Mouse (Mus musculus): ENCODE data around the gene Eml4. TPM values are rescaled to one million over a fixed set of nuclear protein-coding genes. Genes with fewer than 3 reads are reported as not detected.
A peak's percentile ranks its signal among the peaks of the same experiment; 100 is the strongest.

The Eml4 gene
- total RNA-seq, 2 experiments from 2014 or later: 42.4 to 82.3 TPM

GRCm38 (mm10) chr17:83339368-83340085 lies 11.2 kb upstream of the Eml4 start:
- no peak for ATAC-seq (replicated peaks; ENCODE audit: poor library complexity, severe bottlenecking)

GRCm38 (mm10) chr17:83340895-83341524 lies 9.7 kb upstream of the Eml4 start:
- ATAC-seq (replicated peaks; ENCODE audit: poor library complexity, severe bottlenecking): no peak

- peak; percentile 20; the same call in 1 of the 2 replicates for ATAC-seq (replicated peaks; ENCODE audit: poor library complexity, severe bottlenecking)
These were observed 6.5 kb upstream of the Eml4 start for GRCm38 (mm10) chr17:83344226-83344625.

GRCm38 (mm10) chr17:83348056-83348822 lies 2.5 kb upstream of the Eml4 start:
- ATAC-seq (replicated peaks; ENCODE audit: poor library complexity, severe bottlenecking): peak; percentile 70

- 0 out of 2 replicates have a peak, but pooled peaks have one; percentile 0 for ATAC-seq (replicated peaks; ENCODE audit: poor library complexity, severe bottlenecking)
These were observed 394 bp downstream of the Eml4 start for GRCm38 (mm10) chr17:83351119-83351531.

GRCm38 (mm10) chr17:83351601-83352413 lies 1.1 kb downstream of the Eml4 start:
- peak; percentile 65 for ATAC-seq (replicated peaks; ENCODE audit: poor library complexity, severe bottlenecking)

GRCm38 (mm10) chr17:83352456-83352855 lies 1.7 kb downstream of the Eml4 start:
- no peak for ATAC-seq (replicated peaks; ENCODE audit: poor library complexity, severe bottlenecking)

- no peak for ATAC-seq (replicated peaks; ENCODE audit: poor library complexity, severe bottlenecking)
These were observed 2.3 kb downstream of the Eml4 start for GRCm38 (mm10) chr17:83353011-83353410.

- no peak for ATAC-seq (replicated peaks; ENCODE audit: poor library complexity, severe bottlenecking)
These were observed 2.7 kb downstream of the Eml4 start for GRCm38 (mm10) chr17:83353460-83353859.

GRCm38 (mm10) chr17:83355481-83355880 lies 4.8 kb downstream of the Eml4 start:
- ATAC-seq (replicated peaks; ENCODE audit: poor library complexity, severe bottlenecking): no peak

- ATAC-seq (replicated peaks; ENCODE audit: poor library complexity, severe bottlenecking): no peak
These were observed 9.2 kb downstream of the Eml4 start for GRCm38 (mm10) chr17:83359934-83360333.

GRCm38 (mm10) chr17:83360796-83361566 lies 10.2 kb downstream of the Eml4 start:
- ATAC-seq (replicated peaks; ENCODE audit: poor library complexity, severe bottlenecking): no peak; the same call in 1 of the 2 replicates

GRCm38 (mm10) chr17:83363081-83363480 lies 12.3 kb downstream of the Eml4 start:
- ATAC-seq (replicated peaks; ENCODE audit: poor library complexity, severe bottlenecking): no peak

- no peak for ATAC-seq (replicated peaks; ENCODE audit: poor library complexity, severe bottlenecking)
These were observed 13.6 kb downstream of the Eml4 start for GRCm38 (mm10) chr17:83364296-83364695.

GRCm38 (mm10) chr17:83365130-83365529 lies 14.4 kb downstream of the Eml4 start:
- ATAC-seq (replicated peaks; ENCODE audit: poor library complexity, severe bottlenecking): no peak

GRCm38 (mm10) chr17:83365614-83366355 lies 15.1 kb downstream of the Eml4 start:
- no peak for ATAC-seq (replicated peaks; ENCODE audit: poor library complexity, severe bottlenecking)

GRCm38 (mm10) chr17:83367387-83367786 lies 16.7 kb downstream of the Eml4 start:
- no peak for ATAC-seq (replicated peaks; ENCODE audit: poor library complexity, severe bottlenecking)

GRCm38 (mm10) chr17:83374123-83374522 lies 23.4 kb downstream of the Eml4 start:
- no peak for ATAC-seq (replicated peaks; ENCODE audit: poor library complexity, severe bottlenecking)

GRCm38 (mm10) chr17:83375848-83376247 lies 25.1 kb downstream of the Eml4 start:
- no peak for ATAC-seq (replicated peaks; ENCODE audit: poor library complexity, severe bottlenecking)
